Mouse (Mus musculus) intestine, embryonic 15.5 days (tissue): ENCODE measurements around the gene Hbb-bt. TPM values are rescaled to one million over a fixed set of nuclear protein-coding genes. Genes with fewer than 3 reads are reported as not detected.
A peak's percentile ranks its signal among the peaks of the same experiment; 100 is the strongest.
"Not testable (repeated sequence)": the region's sequence is repeated elsewhere in the genome, so short reads cannot be mapped to it uniquely, and the experiment has no call there.

Source experiments
- ATAC-seq: fragments of 200-750 bp; cut with Nextera tagmentation; 2 replicates; pipeline ENCODE4 v1.8.0; 2017; ENCODE audit warnings: moderate TSS enrichment, moderate library complexity
- H3K27ac ChIP-seq: fragments of 300-500 bp; sonication (generic); 2 replicates; pipeline ENCODE4 v1.5.1; 2015; ENCODE audit warnings: mild to moderate bottlenecking, inconsistent platforms
- H3K27me3 ChIP-seq: fragments of 300-500 bp; sonication (generic); replicated peaks from 2 replicates; pipeline ENCODE4 v1.6.1; 2015; ENCODE audit warnings: inconsistent platforms
- H3K36me3 ChIP-seq: fragments of 300-500 bp; sonication (generic); 2 replicates; pipeline ENCODE4 v1.6.1; 2015; ENCODE audit warnings: inconsistent platforms
- H3K4me1 ChIP-seq: fragments of 300-500 bp; sonication (generic); replicated peaks from 2 replicates; pipeline ENCODE4 v1.6.1; 2015; ENCODE audit warnings: inconsistent platforms
- H3K4me2 ChIP-seq: fragments of 300-500 bp; sonication (generic); replicated peaks from 2 replicates; pipeline ENCODE4 v1.6.1; 2015; ENCODE audit warnings: mild to moderate bottlenecking, inconsistent platforms
- H3K4me3 ChIP-seq: fragments of 300-500 bp; sonication (generic); replicated peaks from 2 replicates; pipeline ENCODE4 v1.5.1; 2015; ENCODE audit warnings: inconsistent platforms
- H3K9ac ChIP-seq: fragments of 300-500 bp; sonication (generic); 2 replicates; pipeline ENCODE4 v1.6.1; 2015; ENCODE audit warnings: inconsistent platforms
- H3K9me3 ChIP-seq: fragments of 300-500 bp; sonication (generic); 2 replicates; pipeline ENCODE4 v1.6.1; 2016; ENCODE audit warnings: inconsistent platforms
- WGBS: fragments of 180-500 bp; shearing (Covaris S2); methylation state at CpG from one replicate; pipeline ENCODE4 v1.1.7; 2015; 5-methylcytosine and 5-hydroxymethylcytosine counted together
- polyA plus RNA-seq: library from polyadenylated mRNA; unstranded; fragments of >200 nt; fragmentation: Nextera tagmentation; extraction: Ambion mirVana; gene quantifications from 2 replicates; pipeline ENCODE4 v1.2.1, GENCODE M21; 2015

Gene Hbb-bt
- polyA plus RNA-seq, result 2,721 and 2,775 TPM in 2 replicates

- no peaks in the 10 kb centered on the region for H3K4me1 ChIP-seq
- no peak within 1 kb of the TSS for H3K4me3 ChIP-seq
- no peak within 1 kb of the TSS for H3K9ac ChIP-seq
- no peaks in the 10 kb centered on the region for H3K9me3 ChIP-seq
- peak; percentile 73; the same call in 1 of the 2 replicates for ATAC-seq
- 84% methylated on average over 3 of the region's 3 CpGs for WGBS
- no peaks in the 10 kb centered on the region for H3K36me3 ChIP-seq
- H3K27me3 ChIP-seq, result no peaks in the 10 kb centered on the region
- no peak within 1 kb of the TSS for H3K4me2 ChIP-seq
- H3K27ac ChIP-seq, result no peak within 1 kb of the TSS
Measured at GRCm38 (mm10) chr7:103813766-103814165, at the start of gene Hbb-bt. TSS of gene Hbb-bt (minus strand) at chr7:103813996.

- Histone ChIP-seq H3K4me3 (no peak overlapping the region), H3K9ac (no peak overlapping the region), H3K36me3 (no peaks in the 10 kb centered on the region), H3K4me2 (no peak overlapping the region), H3K27me3 (no peaks in the 10 kb centered on the region), H3K27ac (no peak overlapping the region), H3K9me3 (no peaks in the 10 kb centered on the region), H3K4me1 (no peaks in the 10 kb centered on the region)
- no peak for ATAC-seq
- WGBS, result 78% methylated on average over 3 of the region's 3 CpGs
Measured at GRCm38 (mm10) chr7:103861531-103861930, 47.7 kb upstream of the Hbb-bt start.

- Histone ChIP-seq H3K4me3 (no peak overlapping the region), H3K36me3 (no peaks in the 10 kb centered on the region), H3K27ac (no peak overlapping the region), H3K4me1 (no peaks in the 10 kb centered on the region), H3K4me2 (no peak overlapping the region), H3K9ac (no peak overlapping the region), H3K27me3 (no peaks in the 10 kb centered on the region), H3K9me3 (no peaks in the 10 kb centered on the region)
- ATAC-seq, result peak; percentile 91
- 43% methylated on average over 1 of the region's 1 CpGs for WGBS
Measured at GRCm38 (mm10) chr7:103860855-103861254, 47.1 kb upstream of the Hbb-bt start.

- no peaks in the 10 kb centered on the region for H3K9me3 ChIP-seq
- no peaks in the 10 kb centered on the region for H3K36me3 ChIP-seq
- H3K4me2 ChIP-seq, result no peak overlapping the region
- H3K27me3 ChIP-seq, result no peaks in the 10 kb centered on the region
- no peaks in the 10 kb centered on the region for H3K4me1 ChIP-seq
- ATAC-seq, result peak; percentile 86; the same call in 1 of the 2 replicates
- H3K4me3 ChIP-seq, result no peak overlapping the region
- H3K9ac ChIP-seq, result no peak overlapping the region
- no peak overlapping the region for H3K27ac ChIP-seq
- 62% methylated on average over 2 of the region's 2 CpGs for WGBS
Measured at GRCm38 (mm10) chr7:103859076-103859475, 45.3 kb upstream of the Hbb-bt start.

- Histone ChIP-seq H3K4me2 (no peak overlapping the region), H3K4me1 (no peaks in the 10 kb centered on the region), H3K27me3 (no peaks in the 10 kb centered on the region), H3K9me3 (no peaks in the 10 kb centered on the region), H3K9ac (no peak overlapping the region), H3K27ac (no peak overlapping the region), H3K4me3 (no peak overlapping the region), H3K36me3 (no peaks in the 10 kb centered on the region)
- 64% methylated on average over 1 of the region's 1 CpGs for WGBS
- no peak for ATAC-seq
Measured at GRCm38 (mm10) chr7:103854669-103855068, 40.9 kb upstream of the Hbb-bt start.

GRCm38 (mm10) chr7:103853090-103853489, 39.3 kb upstream of the Hbb-bt start, which contains the start of gene Hbb-y:
TSS of gene Hbb-y (minus strand) at chr7:103853216.
- H3K27me3 ChIP-seq, result no peaks in the 10 kb centered on the region
- no peaks in the 10 kb centered on the region for H3K4me1 ChIP-seq
- no peak within 1 kb of the TSS for H3K4me2 ChIP-seq
- no peaks in the 10 kb centered on the region for H3K9me3 ChIP-seq
- no peak for ATAC-seq
- H3K36me3 ChIP-seq, result no peaks in the 10 kb centered on the region
- H3K27ac ChIP-seq, result no peak within 1 kb of the TSS
- no peak within 1 kb of the TSS for H3K4me3 ChIP-seq
- WGBS, result 69% methylated on average over 2 of the region's 2 CpGs
- H3K9ac ChIP-seq, result no peak within 1 kb of the TSS

- Histone ChIP-seq H3K27ac (no peak overlapping the region), H3K36me3 (no peaks in the 10 kb centered on the region), H3K27me3 (no peaks in the 10 kb centered on the region), H3K4me1 (no peaks in the 10 kb centered on the region), H3K4me3 (no peak overlapping the region), H3K4me2 (no peak overlapping the region), H3K9me3 (no peaks in the 10 kb centered on the region), H3K9ac (no peak overlapping the region)
- no peak for ATAC-seq
- WGBS, result 39% methylated on average over 1 of the region's 2 CpGs
Measured at GRCm38 (mm10) chr7:103844525-103845325, 30.9 kb upstream of the Hbb-bt start.

GRCm38 (mm10) chr7:103843034-103843433, 29.2 kb upstream of the Hbb-bt start, which contains the start of gene Hbb-bh1:
TSS of gene Hbb-bh1 (minus strand) at chr7:103843164.
- Histone ChIP-seq H3K4me1 (no peaks in the 10 kb centered on the region), H3K9ac (no peak within 1 kb of the TSS), H3K4me3 (no peak within 1 kb of the TSS), H3K36me3 (no peaks in the 10 kb centered on the region), H3K9me3 (no peaks in the 10 kb centered on the region), H3K4me2 (no peak within 1 kb of the TSS), H3K27ac (no peak within 1 kb of the TSS), H3K27me3 (no peaks in the 10 kb centered on the region)
- ATAC-seq, result no peak
- WGBS, result 83% methylated on average over 2 of the region's 2 CpGs

GRCm38 (mm10) chr7:103840268-103840667, 26.5 kb upstream of the Hbb-bt start, which contains the start of gene Hbb-bh2:
TSS of gene Hbb-bh2 (minus strand) at chr7:103840520.
- Histone ChIP-seq H3K36me3 (no peaks in the 10 kb centered on the region), H3K4me1 (no peaks in the 10 kb centered on the region), H3K4me3 (no peak within 1 kb of the TSS), H3K9me3 (no peaks in the 10 kb centered on the region), H3K4me2 (no peak within 1 kb of the TSS), H3K27me3 (no peaks in the 10 kb centered on the region), H3K27ac (no peak within 1 kb of the TSS), H3K9ac (no peak within 1 kb of the TSS)
- ATAC-seq, result no peak
- 72% methylated on average over 3 of the region's 3 CpGs for WGBS

- Histone ChIP-seq H3K9me3 (no peaks in the 10 kb centered on the region), H3K4me3 (no peak within 1 kb of the TSS), H3K4me2 (no peak within 1 kb of the TSS), H3K4me1 (no peaks in the 10 kb centered on the region), H3K36me3 (no peaks in the 10 kb centered on the region), H3K27ac (no peak within 1 kb of the TSS), H3K27me3 (no peaks in the 10 kb centered on the region), H3K9ac (no peak within 1 kb of the TSS)
- ATAC-seq, result peak; percentile 90
- 90% methylated on average over 4 of the region's 4 CpGs for WGBS
Measured at GRCm38 (mm10) chr7:103827808-103828207, 14.0 kb upstream of the Hbb-bt start, which contains the start of gene Hbb-bs. TSS of gene Hbb-bs (minus strand) at chr7:103828096.

- not testable (repeated sequence) for ATAC-seq, H3K9ac ChIP-seq, H3K9me3 ChIP-seq, H3K4me3 ChIP-seq, H3K36me3 ChIP-seq, H3K27me3 ChIP-seq, H3K4me1 ChIP-seq, H3K27ac ChIP-seq, H3K4me2 ChIP-seq
- WGBS, result no CpG with 5 or more reads among the region's 2 CpGs
Measured at GRCm38 (mm10) chr7:103827139-103827538, 13.3 kb upstream of the Hbb-bt start.

- Histone ChIP-seq H3K4me2 (no peak overlapping the region), H3K4me1 (no peaks in the 10 kb centered on the region), H3K4me3 (no peak overlapping the region), H3K9ac (no peak overlapping the region), H3K9me3 (no peaks in the 10 kb centered on the region), H3K27me3 (no peaks in the 10 kb centered on the region), H3K36me3 (no peaks in the 10 kb centered on the region), H3K27ac (no peak overlapping the region)
- WGBS, result 66% methylated on average over 3 of the region's 3 CpGs
- peak; percentile 76; the same call in 1 of the 2 replicates for ATAC-seq
Measured at GRCm38 (mm10) chr7:103826255-103826887, 12.6 kb upstream of the Hbb-bt start.
